Mouse (Mus musculus) myocyte (in vitro differentiated cells): ENCODE measurements around the gene Stxbp5.

Experiments
- MAX ChIP-seq: IDR thresholded peaks from one replicate; pipeline ENCODE4 v1.6.1; 2011; ENCODE audit warnings: low read depth, mild to moderate bottlenecking, control low read depth
- POLR2AphosphoS2 ChIP-seq: IDR thresholded peaks from one replicate; pipeline ENCODE4 v1.6.1; 2011; ENCODE audit warnings: low read depth, control low read depth; ENCODE audit not compliant: insufficient read length

DNA sequence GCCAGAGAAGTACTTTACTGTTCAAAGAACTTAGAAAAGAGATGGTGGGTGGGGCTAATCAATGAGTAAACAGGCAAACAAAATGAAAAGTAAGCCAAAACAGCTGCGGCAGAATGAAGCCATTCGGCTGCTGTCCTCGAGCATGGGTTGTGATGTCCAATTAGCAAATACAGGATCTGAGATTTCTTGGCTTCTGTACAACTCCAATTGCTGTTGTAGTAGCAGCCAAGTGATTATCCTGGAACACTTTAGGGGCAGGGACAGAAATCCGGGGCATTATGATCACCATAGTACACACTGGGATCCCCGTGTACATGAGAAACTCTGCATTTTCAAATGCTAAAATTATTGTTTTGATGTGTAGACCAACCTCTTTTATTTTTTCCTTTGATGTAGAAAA, 11.5 kb upstream of the Stxbp5 start:
- TF ChIP-seq POLR2AphosphoS2 (no peak), MAX (no peak)
